Mouse (Mus musculus): ENCODE results near the gene Ccr6. TPM values are rescaled to one million over a fixed set of nuclear protein-coding genes. Genes with fewer than 3 reads are reported as not detected.

The Ccr6 gene
- polyA plus RNA-seq, 1 experiment from 2014 or later, result 0.17 TPM

DNA sequence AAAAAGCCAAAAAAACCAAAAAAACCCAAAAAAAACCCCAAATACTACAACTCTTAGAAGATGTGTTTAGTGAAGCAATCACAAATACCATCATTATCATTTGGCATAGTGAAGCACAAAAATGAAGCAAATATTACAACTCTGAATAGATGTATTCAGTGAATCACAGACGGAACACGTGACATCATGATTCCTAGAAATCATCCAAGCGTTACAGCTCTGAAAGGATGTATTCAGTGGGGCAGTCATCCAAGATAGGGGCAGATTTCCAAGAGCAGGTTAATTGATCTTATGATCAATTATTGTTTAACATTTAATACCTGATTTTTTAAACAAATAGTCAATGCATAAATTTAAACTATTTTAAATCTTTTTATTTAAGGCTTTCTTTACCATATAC is 41.4 kb downstream of the Ccr6 start:
- no peaks in the 10 kb centered on the region for H3K36me3 ChIP-seq (ENCODE audit: control insufficient read depth, insufficient read depth, low read length)
- TF ChIP-seq CTCF (IDR thresholded peaks at IDR 0.05; ENCODE audit: low read depth) (no peak), EP300 (optimal IDR thresholded peaks at IDR 0.05) (no peak)

DNA sequence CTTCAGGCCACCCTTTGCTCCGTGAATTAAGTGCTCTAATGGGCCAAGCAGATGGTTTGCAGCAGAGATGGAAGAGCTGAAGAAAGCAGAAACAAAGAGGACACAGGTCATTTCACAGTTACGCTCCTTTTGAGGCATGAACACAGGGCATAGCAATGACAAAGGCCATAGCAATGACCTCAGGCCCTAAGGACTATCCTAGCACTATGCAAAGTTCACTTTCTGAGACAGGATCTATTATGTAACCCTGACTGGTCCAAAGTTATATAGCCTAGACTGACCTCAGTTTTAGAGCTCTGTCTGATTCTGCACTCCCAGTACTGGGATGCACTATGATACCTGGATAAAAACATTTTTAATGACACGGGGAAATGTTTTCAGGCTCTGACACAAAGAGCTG is 42.5 kb downstream of the Ccr6 start:
- TF ChIP-seq CTCF (IDR thresholded peaks at IDR 0.05; ENCODE audit: low read depth), result no peak
- TF ChIP-seq EP300 (optimal IDR thresholded peaks at IDR 0.05), result no peak
- no peak overlapping the region for H3K9ac ChIP-seq (ENCODE audit: low read length)
- no peaks in the 10 kb centered on the region for H3K9me3 ChIP-seq (ENCODE audit: control insufficient read depth, low read length)
- 61% methylated on average over 3 of the region's 3 CpGs for WGBS
- H3K4me3 ChIP-seq (ENCODE audit: low read depth, low read length), result no peak overlapping the region
- H3K27me3 ChIP-seq (ENCODE audit: control insufficient read depth, insufficient read depth, low read length), result no peaks in the 10 kb centered on the region
- no peak overlapping the region for H3K27ac ChIP-seq (replicated peaks)
- no peaks in the 10 kb centered on the region for H3K36me3 ChIP-seq (ENCODE audit: control insufficient read depth, insufficient read depth, low read length)
- DNase-seq (ENCODE audit: low spot score) (no peak), ATAC-seq (ENCODE audit: low FRiP score, low TSS enrichment) (no peak)
- H3K4me2 ChIP-seq (replicated peaks; ENCODE audit: low read depth), result no peak overlapping the region
- H3K4me1 ChIP-seq (replicated peaks; ENCODE audit: control insufficient read depth, insufficient read depth), result no peaks in the 10 kb centered on the region

More for the DNA sequence above, 41.4 kb downstream of the Ccr6 start:
- DNase-seq (ENCODE audit: low spot score) (no peak), ATAC-seq (ENCODE audit: low FRiP score, low TSS enrichment) (no peak)
- WGBS, result 78% methylated on average over 3 of the region's 3 CpGs
- Histone ChIP-seq H3K9me3 (ENCODE audit: control insufficient read depth, low read length) (no peaks in the 10 kb centered on the region), H3K4me2 (replicated peaks; ENCODE audit: low read depth) (no peak overlapping the region), H3K9ac (ENCODE audit: low read length) (no peak overlapping the region), H3K27me3 (ENCODE audit: control insufficient read depth, insufficient read depth, low read length) (no peaks in the 10 kb centered on the region), H3K4me1 (replicated peaks; ENCODE audit: control insufficient read depth, insufficient read depth) (no peaks in the 10 kb centered on the region), H3K4me3 (ENCODE audit: low read depth, low read length) (no peak overlapping the region), H3K27ac (replicated peaks) (no peak overlapping the region)

DNA sequence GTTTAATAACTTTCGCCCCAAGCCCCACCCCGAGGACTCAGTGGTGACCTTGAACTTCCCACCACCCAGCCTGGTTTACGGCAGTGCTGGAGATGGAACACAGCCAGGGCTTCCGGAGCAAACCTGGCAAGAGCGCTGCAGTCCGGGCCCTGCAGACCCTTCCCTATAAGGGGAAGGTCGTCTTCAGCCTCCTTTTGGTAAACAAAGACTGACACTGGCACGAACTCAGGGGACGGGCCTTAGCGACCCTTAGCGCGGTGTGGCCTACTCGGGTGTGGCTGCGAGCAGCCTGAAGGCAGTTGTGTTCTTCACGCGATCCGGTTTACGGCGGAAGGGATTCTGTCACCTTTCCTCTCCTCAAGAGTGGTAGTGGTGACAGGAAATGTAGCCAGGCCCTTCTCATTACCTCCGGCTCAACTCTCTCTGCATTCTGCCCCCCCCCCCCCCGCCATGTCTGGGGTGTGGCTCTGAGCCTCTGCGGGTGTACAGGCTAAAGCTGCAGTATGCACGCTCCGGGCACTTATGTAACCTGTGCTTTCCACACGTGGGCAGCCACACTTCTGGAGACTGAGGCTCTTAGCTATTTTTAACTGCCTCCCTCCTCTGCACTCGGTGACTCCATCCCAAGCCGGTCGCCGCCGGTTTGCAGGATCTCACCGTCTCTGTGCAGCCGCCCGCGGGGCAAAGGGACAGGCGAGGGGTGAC is 47.1 kb downstream of the Ccr6 start, which contains the start of gene Mpc1:
Mpc1 (plus strand) TSS at position 84 of the 705 bp plus-strand sequence.
- peak; percentile 82 for ATAC-seq (ENCODE audit: low FRiP score, low TSS enrichment)
- H3K4me2 ChIP-seq (replicated peaks; ENCODE audit: low read depth), result peak within 1 kb of the TSS; percentile 100
- no peaks in the 10 kb centered on the region for H3K27me3 ChIP-seq (ENCODE audit: control insufficient read depth, insufficient read depth, low read length)
- WGBS, result under 1% methylated on average over 34 of the region's 35 CpGs
- H3K4me1 ChIP-seq (replicated peaks; ENCODE audit: control insufficient read depth, insufficient read depth), result no peaks in the 10 kb centered on the region; the same call in 1 of the 2 replicates
- peak within 1 kb of the TSS; percentile 87 for H3K4me3 ChIP-seq (ENCODE audit: low read depth, low read length)
- H3K9ac ChIP-seq (ENCODE audit: low read length), result peak within 1 kb of the TSS; percentile 82
- H3K27ac ChIP-seq (replicated peaks), result peak within 1 kb of the TSS; percentile 96
- no peaks in the 10 kb centered on the region for H3K9me3 ChIP-seq (ENCODE audit: control insufficient read depth, low read length)
- peak; percentile 84 for DNase-seq (ENCODE audit: low spot score)
- H3K36me3 ChIP-seq (ENCODE audit: control insufficient read depth, insufficient read depth, low read length), result no peaks in the 10 kb centered on the region
- no peak for TF ChIP-seq EP300 (optimal IDR thresholded peaks at IDR 0.05)
- no peak for TF ChIP-seq CTCF (IDR thresholded peaks at IDR 0.05; ENCODE audit: low read depth)

DNA sequence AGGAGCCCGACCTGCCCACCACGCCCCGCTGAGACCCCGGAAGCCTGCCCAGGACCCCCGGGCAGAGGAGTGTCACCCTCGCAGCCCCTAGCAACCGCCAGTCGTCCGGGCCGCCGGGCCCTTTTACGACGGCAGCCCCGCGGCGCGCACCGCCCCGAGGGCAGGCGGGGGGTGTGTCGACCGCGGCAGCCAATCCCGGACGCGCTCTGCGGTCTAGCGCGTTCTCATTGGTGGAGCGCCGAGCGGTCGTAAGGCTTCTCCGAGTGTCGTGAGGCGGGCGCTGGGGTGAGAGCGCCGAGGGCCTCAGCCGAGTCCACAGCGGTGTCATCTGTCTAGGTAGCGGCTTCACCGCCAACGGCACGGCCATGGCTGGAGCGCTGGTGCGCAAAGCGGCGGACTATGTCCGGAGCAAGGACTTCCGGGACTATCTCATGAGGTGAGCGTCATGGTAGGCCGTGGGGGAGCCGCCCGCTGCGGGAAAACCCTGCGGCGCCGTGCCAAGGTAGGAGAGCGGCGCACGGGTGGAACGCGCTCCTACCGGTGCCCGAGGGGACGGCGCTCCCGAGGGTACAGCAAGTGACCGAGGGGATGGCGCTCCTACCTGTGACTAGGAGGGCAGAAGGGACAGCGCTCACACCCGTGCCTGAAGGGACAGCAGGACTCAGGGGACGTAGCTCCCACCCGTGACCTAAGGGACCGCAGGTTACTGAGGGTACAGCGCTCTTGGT is 47.8 kb downstream of the Ccr6 start:
- no peaks in the 10 kb centered on the region for H3K27me3 ChIP-seq (ENCODE audit: control insufficient read depth, insufficient read depth, low read length)
- peak overlapping the region; percentile 100 for H3K4me2 ChIP-seq (replicated peaks; ENCODE audit: low read depth)
- H3K4me3 ChIP-seq (ENCODE audit: low read depth, low read length), result peak overlapping the region; percentile 87
- no peaks in the 10 kb centered on the region; the same call in 1 of the 2 replicates for H3K4me1 ChIP-seq (replicated peaks; ENCODE audit: control insufficient read depth, insufficient read depth)
- no peaks in the 10 kb centered on the region for H3K9me3 ChIP-seq (ENCODE audit: control insufficient read depth, low read length)
- ATAC-seq (ENCODE audit: low FRiP score, low TSS enrichment), result peak; percentile 96
- peak overlapping the region; percentile 82 for H3K9ac ChIP-seq (ENCODE audit: low read length)
- DNase-seq (ENCODE audit: low spot score), result peak; percentile 96
- under 1% methylated on average over 71 of the region's 77 CpGs for WGBS
- no peaks in the 10 kb centered on the region for H3K36me3 ChIP-seq (ENCODE audit: control insufficient read depth, insufficient read depth, low read length)
- peak overlapping the region; percentile 96 for H3K27ac ChIP-seq (replicated peaks)
- TF ChIP-seq CTCF (IDR thresholded peaks at IDR 0.05; ENCODE audit: low read depth) (peak; percentile 49), EP300 (optimal IDR thresholded peaks at IDR 0.05) (no peak)

DNA sequence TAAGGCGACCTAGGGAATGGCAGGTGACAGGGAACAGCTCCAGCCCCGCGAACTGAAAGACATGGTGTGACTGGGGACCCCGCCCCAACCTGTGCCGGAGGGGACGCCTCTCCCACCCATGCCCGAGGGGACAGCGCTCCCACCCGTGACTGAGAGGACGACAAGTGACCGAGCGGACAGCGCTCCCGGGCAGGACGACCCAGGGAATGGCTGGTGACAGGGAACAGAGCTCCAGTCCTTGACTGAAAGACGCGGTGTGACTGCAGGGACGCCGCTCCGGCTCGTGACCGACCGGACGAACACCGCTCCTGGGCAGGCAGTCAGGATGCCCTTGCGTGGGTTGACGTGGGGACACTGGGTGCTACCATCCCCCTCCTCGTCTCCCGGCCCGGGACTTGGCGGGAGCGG is 48.4 kb downstream of the Ccr6 start:
- TF ChIP-seq CTCF (IDR thresholded peaks at IDR 0.05; ENCODE audit: low read depth) (no peak), EP300 (optimal IDR thresholded peaks at IDR 0.05) (no peak)
- WGBS, result under 1% methylated on average over 32 of the region's 32 CpGs
- H3K27ac ChIP-seq (replicated peaks), result peak overlapping the region; percentile 96
- H3K4me3 ChIP-seq (ENCODE audit: low read depth, low read length), result peak overlapping the region; percentile 87
- peak overlapping the region; percentile 100 for H3K4me2 ChIP-seq (replicated peaks; ENCODE audit: low read depth)
- H3K27me3 ChIP-seq (ENCODE audit: control insufficient read depth, insufficient read depth, low read length), result no peaks in the 10 kb centered on the region
- peak overlapping the region; percentile 82 for H3K9ac ChIP-seq (ENCODE audit: low read length)
- ATAC-seq (ENCODE audit: low FRiP score, low TSS enrichment) (peak; percentile 5; the same call in 1 of the 2 replicates), DNase-seq (ENCODE audit: low spot score) (peak; percentile 52)
- H3K9me3 ChIP-seq (ENCODE audit: control insufficient read depth, low read length), result no peaks in the 10 kb centered on the region
- no peaks in the 10 kb centered on the region; the same call in 1 of the 2 replicates for H3K4me1 ChIP-seq (replicated peaks; ENCODE audit: control insufficient read depth, insufficient read depth)
- no peaks in the 10 kb centered on the region for H3K36me3 ChIP-seq (ENCODE audit: control insufficient read depth, insufficient read depth, low read length)
